Mouse (Mus musculus): ENCODE results near the gene Zfp663. TPM values are rescaled to one million over a fixed set of nuclear protein-coding genes. Genes with fewer than 3 reads are reported as not detected.

The Zfp663 gene
- total RNA-seq, 2 experiments from 2014 or later, result 0.20 TPM; not detected in 1

GRCm38 (mm10) chr2:165392156-165392555 lies 23.6 kb upstream of the Zfp663 start:
- no peak for TF ChIP-seq CTCF (conservative IDR thresholded peaks at IDR 0.05)
- Histone ChIP-seq H3K27ac (peak overlapping the region; percentile 25; the same call in 1 of the 2 replicates), H3K4me3 (no peak overlapping the region)
- DNase-seq (ENCODE audit: low spot score in 2 of 2), result no peak

GRCm38 (mm10) chr2:165391561-165391960 lies 23.0 kb upstream of the Zfp663 start:
- peak; percentile 71 to 80 for DNase-seq (ENCODE audit: low spot score in 2 of 2)
- peak; percentile 98 for TF ChIP-seq CTCF (conservative IDR thresholded peaks at IDR 0.05)
- Histone ChIP-seq H3K4me3 (no peak overlapping the region), H3K27ac (no peak overlapping the region; the same call in 1 of the 2 replicates)

GRCm38 (mm10) chr2:165389299-165389952 lies 20.9 kb upstream of the Zfp663 start:
- TF ChIP-seq CTCF (conservative IDR thresholded peaks at IDR 0.05), result no peak
- no peak overlapping the region for H3K27ac ChIP-seq
- no peak for DNase-seq (ENCODE audit: low spot score in 2 of 2)
- H3K4me3 ChIP-seq, result no peak overlapping the region

- TF ChIP-seq CTCF (conservative IDR thresholded peaks at IDR 0.05), result 0 out of 2 replicates have a peak, but pooled peaks have one; percentile 16
- H3K27ac ChIP-seq, result peak within 1 kb of the TSS; percentile 93
Measured at GRCm38 (mm10) chr2:165387844-165388495, 19.4 kb upstream of the Zfp663 start, which contains the start of gene Zfp334. Gene Zfp334 (minus strand): TSS chr2:165388259.

GRCm38 (mm10) chr2:165387370-165387769 lies 18.8 kb upstream of the Zfp663 start:
- peak overlapping the region; percentile 91 for H3K4me3 ChIP-seq
- no peak for TF ChIP-seq CTCF (conservative IDR thresholded peaks at IDR 0.05)
- no peak for DNase-seq (ENCODE audit: low spot score in 2 of 2)
- H3K27ac ChIP-seq, result peak overlapping the region; percentile 93

More at GRCm38 (mm10) chr2:165387844-165388495, 19.4 kb upstream of the Zfp663 start, which contains the start of gene Zfp334:
- peak; percentile 97 to 98 for DNase-seq (ENCODE audit: low spot score in 2 of 2)
- H3K4me3 ChIP-seq, result peak within 1 kb of the TSS; percentile 91

- no peak overlapping the region for H3K27ac ChIP-seq
- no peak overlapping the region for H3K4me3 ChIP-seq
- DNase-seq (ENCODE audit: low spot score in 2 of 2), result no peak
- no peak for TF ChIP-seq CTCF (conservative IDR thresholded peaks at IDR 0.05)
Measured at GRCm38 (mm10) chr2:165380050-165380449, 11.5 kb upstream of the Zfp663 start.

- no peak for TF ChIP-seq CTCF (conservative IDR thresholded peaks at IDR 0.05)
- no peak for DNase-seq (ENCODE audit: low spot score in 2 of 2)
- Histone ChIP-seq H3K27ac (no peak overlapping the region), H3K4me3 (no peak overlapping the region)
Measured at GRCm38 (mm10) chr2:165376001-165376400, 7.5 kb upstream of the Zfp663 start.

- no peak overlapping the region for H3K4me3 ChIP-seq
- H3K27ac ChIP-seq, result no peak overlapping the region
- no peak for DNase-seq (ENCODE audit: low spot score in 2 of 2)
- no peak for TF ChIP-seq CTCF (conservative IDR thresholded peaks at IDR 0.05)
Measured at GRCm38 (mm10) chr2:165375478-165375877, 6.9 kb upstream of the Zfp663 start.

GRCm38 (mm10) chr2:165371066-165371465 lies 2.5 kb upstream of the Zfp663 start:
- Histone ChIP-seq H3K4me3 (peak overlapping the region; percentile 30), H3K27ac (no peak overlapping the region)
- peak in 1 of 2 experiments; percentile 23 for DNase-seq (ENCODE audit: low spot score in 2 of 2)
- TF ChIP-seq CTCF (conservative IDR thresholded peaks at IDR 0.05), result no peak

- no peak overlapping the region for H3K4me3 ChIP-seq
- no peak overlapping the region for H3K27ac ChIP-seq
- TF ChIP-seq CTCF (conservative IDR thresholded peaks at IDR 0.05), result no peak
- DNase-seq (ENCODE audit: low spot score in 2 of 2), result no peak
Measured at GRCm38 (mm10) chr2:165370348-165370747, 1.8 kb upstream of the Zfp663 start.

- no peak for TF ChIP-seq CTCF (conservative IDR thresholded peaks at IDR 0.05)
- H3K4me3 ChIP-seq, result peak overlapping the region; percentile 44
Measured at GRCm38 (mm10) chr2:165367868-165368439, 575 bp downstream of the Zfp663 start.

GRCm38 (mm10) chr2:165367047-165367520 lies 1.4 kb downstream of the Zfp663 start:
- Histone ChIP-seq H3K27ac (no peak overlapping the region), H3K4me3 (no peak overlapping the region)
- DNase-seq (ENCODE audit: low spot score in 2 of 2), result no peak
- no peak for TF ChIP-seq CTCF (conservative IDR thresholded peaks at IDR 0.05)

More at GRCm38 (mm10) chr2:165367868-165368439, 575 bp downstream of the Zfp663 start:
- DNase-seq (ENCODE audit: low spot score in 2 of 2), result no peak
- H3K27ac ChIP-seq, result no peak overlapping the region
